Mouse (Mus musculus) kidney, embryonic 14.5 days (tissue): ENCODE measurements at regions not wholly inside any gene's neighbourhood (a gene's known extent, or its start where the extent isn't known, plus 50 kb on each side); places are given as distances from the start of the nearest gene placed in this dataset.

Experiments used
- ATAC-seq: fragments of 200-750 bp; cut with Nextera tagmentation; 2 replicates; pipeline ENCODE4 v1.8.0; 2017; ENCODE audit warnings: moderate number of reproducible peaks, mild to moderate bottlenecking, moderate TSS enrichment, moderate library complexity; ENCODE audit not compliant: low FRiP score, low TSS enrichment
- H3K27ac ChIP-seq: fragments of 300-500 bp; sonication (generic); 2 replicates; pipeline ENCODE4 v1.5.1; 2014; ENCODE audit warnings: low read depth, mild to moderate bottlenecking, low read length, moderate library complexity, mixed read lengths
- H3K27me3 ChIP-seq: fragments of 300-500 bp; sonication (generic); 2 replicates; pipeline ENCODE4 v1.6.1; 2014; ENCODE audit warnings: mild to moderate bottlenecking, low read length; ENCODE audit not compliant: control insufficient read depth, insufficient read depth
- H3K36me3 ChIP-seq: fragments of 300-500 bp; sonication (generic); 2 replicates; pipeline ENCODE4 v1.6.1; 2014; ENCODE audit warnings: low read length, mixed read lengths; ENCODE audit not compliant: control insufficient read depth, insufficient read depth
- H3K4me1 ChIP-seq: fragments of 300-500 bp; sonication (generic); 2 replicates; pipeline ENCODE4 v1.6.1; 2014; ENCODE audit warnings: low read length, mixed read lengths; ENCODE audit not compliant: control insufficient read depth, insufficient read depth
- H3K4me2 ChIP-seq: fragments of 300-500 bp; sonication (generic); replicated peaks from 2 replicates; pipeline ENCODE4 v1.6.1; 2014; ENCODE audit warnings: low read depth, mild to moderate bottlenecking, low read length
- H3K4me3 ChIP-seq: fragments of 300-500 bp; sonication (generic); 2 replicates; pipeline ENCODE4 v1.5.1; 2014; ENCODE audit warnings: mild to moderate bottlenecking, low read length
- H3K9ac ChIP-seq: fragments of 300-500 bp; sonication (generic); 2 replicates; pipeline ENCODE4 v1.6.1; 2014; ENCODE audit warnings: low read depth, mild to moderate bottlenecking, low read length, moderate library complexity
- H3K9me3 ChIP-seq: fragments of 300-500 bp; sonication (generic); 2 replicates; pipeline ENCODE4 v1.6.1; 2016; ENCODE audit warnings: low read length; ENCODE audit not compliant: control insufficient read depth
- WGBS: fragments of 180-500 bp; shearing (Covaris S2); extraction: QIAGEN DNeasy Blood & Tissue Kit; methylation state at CpG from one replicate; pipeline ENCODE4 v1.1.7; 2014; 5-methylcytosine and 5-hydroxymethylcytosine counted together

DNA sequence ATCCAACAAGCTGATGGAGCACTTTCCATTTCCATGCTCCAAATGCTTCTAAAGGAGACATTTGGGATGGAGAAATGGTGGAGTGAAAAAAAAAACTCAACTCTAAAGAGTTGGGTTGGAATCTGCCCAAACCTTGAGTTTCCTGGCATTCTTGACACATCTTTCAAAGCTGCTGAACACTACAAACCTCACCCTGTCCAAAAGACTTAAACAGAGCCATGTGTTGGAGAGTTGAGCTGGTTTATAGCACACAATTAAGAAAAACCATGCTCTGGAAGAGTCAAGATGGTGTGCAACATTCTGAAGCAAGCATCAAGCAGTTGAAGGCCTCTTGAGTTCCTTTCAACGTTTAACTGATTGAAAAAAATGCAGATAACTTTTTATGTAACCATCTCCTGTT is 525.7 kb upstream of the Gulo start:
- WGBS = 52% methylated on average over 1 of the region's 1 CpGs
- no peak for ATAC-seq

DNA sequence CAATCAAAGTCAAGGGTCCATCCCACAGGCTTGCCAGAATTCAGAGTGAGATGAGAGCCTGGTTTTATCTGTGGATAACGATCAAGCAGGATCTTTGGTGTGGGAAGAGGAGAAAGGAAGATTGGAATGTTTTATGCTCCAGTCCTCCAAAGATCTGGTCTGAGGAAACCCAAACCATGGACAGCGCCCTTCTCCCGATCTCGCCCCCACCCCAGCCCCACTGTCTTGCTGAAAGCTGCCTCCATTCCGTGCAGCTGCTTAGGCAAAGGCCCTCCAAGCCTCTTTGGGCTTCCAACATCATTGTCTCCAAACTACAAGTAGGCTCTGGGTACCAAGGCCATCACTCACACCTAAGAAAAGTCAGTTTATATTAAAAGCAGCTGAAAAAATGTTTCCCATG is 519.1 kb upstream of the Gulo start:
- Histone ChIP-seq H3K4me2 (no peak overlapping the region), H3K4me1 (no peaks in the 10 kb centered on the region), H3K4me3 (no peak overlapping the region), H3K27me3 (no peaks in the 10 kb centered on the region), H3K9ac (no peak overlapping the region), H3K36me3 (no peaks in the 10 kb centered on the region), H3K9me3 (no peaks in the 10 kb centered on the region), H3K27ac (no peak overlapping the region)
- no peak for ATAC-seq
- 26% methylated on average over 5 of the region's 5 CpGs for WGBS

More for the DNA sequence above, 525.7 kb upstream of the Gulo start:
- no peak overlapping the region for H3K9ac ChIP-seq
- no peaks in the 10 kb centered on the region for H3K4me1 ChIP-seq
- no peak overlapping the region for H3K27ac ChIP-seq
- no peak overlapping the region for H3K4me3 ChIP-seq
- H3K27me3 ChIP-seq = no peaks in the 10 kb centered on the region
- H3K36me3 ChIP-seq = no peaks in the 10 kb centered on the region
- H3K9me3 ChIP-seq = no peaks in the 10 kb centered on the region
- no peak overlapping the region for H3K4me2 ChIP-seq

DNA sequence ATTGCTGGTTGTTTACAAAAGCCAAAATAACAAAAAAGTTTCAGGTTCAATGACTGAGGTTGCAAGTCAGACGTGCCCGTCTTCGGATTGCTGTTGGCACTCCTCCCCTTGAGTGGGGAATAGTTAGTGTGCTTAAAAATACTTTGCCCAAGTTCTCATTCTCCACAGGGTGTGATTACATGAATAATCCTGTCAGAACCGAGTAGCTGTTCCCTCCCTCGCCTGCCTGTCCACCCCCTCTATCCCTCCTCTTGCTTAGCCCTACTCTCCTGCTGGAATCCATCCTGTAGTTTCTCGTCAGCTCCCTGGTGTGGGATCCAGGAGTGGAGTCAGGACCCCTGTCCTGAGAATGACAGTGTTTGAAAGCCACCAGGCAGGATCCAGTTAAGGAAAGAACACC is 518.1 kb upstream of the Gulo start:
- Histone ChIP-seq H3K27me3 (no peaks in the 10 kb centered on the region), H3K9ac (no peak overlapping the region), H3K4me1 (no peaks in the 10 kb centered on the region), H3K27ac (no peak overlapping the region), H3K4me3 (no peak overlapping the region), H3K9me3 (no peaks in the 10 kb centered on the region), H3K36me3 (no peaks in the 10 kb centered on the region), H3K4me2 (no peak overlapping the region)
- no peak for ATAC-seq
- 55% methylated on average over 6 of the region's 6 CpGs for WGBS

DNA sequence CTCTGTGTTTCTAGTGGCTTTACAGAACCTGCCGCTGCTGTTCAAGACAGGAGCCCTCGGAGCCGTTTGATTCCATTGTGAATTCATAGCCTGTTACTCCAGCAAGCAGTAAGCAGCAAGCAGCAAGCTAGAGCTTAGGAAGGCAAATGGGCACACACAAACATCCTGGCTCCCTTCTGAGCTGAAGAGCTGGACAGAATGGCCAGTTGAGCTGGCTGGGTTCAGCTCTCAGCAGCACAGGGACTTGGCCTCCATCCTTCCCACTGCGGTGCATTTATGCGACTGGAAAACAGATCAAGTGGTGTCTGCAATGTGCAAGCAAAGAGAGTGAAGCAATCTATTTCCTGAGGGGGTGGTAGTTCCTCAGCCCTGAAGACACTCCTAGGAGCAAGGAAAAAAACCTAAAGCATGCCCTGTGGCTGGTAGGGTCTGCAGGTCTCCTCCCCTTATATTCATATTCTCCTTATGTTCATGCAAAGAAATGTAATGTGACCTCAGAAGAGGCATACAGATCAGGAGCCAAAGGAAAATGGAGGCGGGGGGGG is 513.9 kb upstream of the Gulo start:
- Histone ChIP-seq H3K9me3 (no peaks in the 10 kb centered on the region), H3K36me3 (no peaks in the 10 kb centered on the region), H3K27ac (no peak overlapping the region), H3K4me1 (no peaks in the 10 kb centered on the region), H3K4me2 (no peak overlapping the region), H3K27me3 (no peaks in the 10 kb centered on the region), H3K4me3 (no peak overlapping the region), H3K9ac (no peak overlapping the region)
- WGBS = 82% methylated on average over 6 of the region's 6 CpGs
- ATAC-seq = no peak

DNA sequence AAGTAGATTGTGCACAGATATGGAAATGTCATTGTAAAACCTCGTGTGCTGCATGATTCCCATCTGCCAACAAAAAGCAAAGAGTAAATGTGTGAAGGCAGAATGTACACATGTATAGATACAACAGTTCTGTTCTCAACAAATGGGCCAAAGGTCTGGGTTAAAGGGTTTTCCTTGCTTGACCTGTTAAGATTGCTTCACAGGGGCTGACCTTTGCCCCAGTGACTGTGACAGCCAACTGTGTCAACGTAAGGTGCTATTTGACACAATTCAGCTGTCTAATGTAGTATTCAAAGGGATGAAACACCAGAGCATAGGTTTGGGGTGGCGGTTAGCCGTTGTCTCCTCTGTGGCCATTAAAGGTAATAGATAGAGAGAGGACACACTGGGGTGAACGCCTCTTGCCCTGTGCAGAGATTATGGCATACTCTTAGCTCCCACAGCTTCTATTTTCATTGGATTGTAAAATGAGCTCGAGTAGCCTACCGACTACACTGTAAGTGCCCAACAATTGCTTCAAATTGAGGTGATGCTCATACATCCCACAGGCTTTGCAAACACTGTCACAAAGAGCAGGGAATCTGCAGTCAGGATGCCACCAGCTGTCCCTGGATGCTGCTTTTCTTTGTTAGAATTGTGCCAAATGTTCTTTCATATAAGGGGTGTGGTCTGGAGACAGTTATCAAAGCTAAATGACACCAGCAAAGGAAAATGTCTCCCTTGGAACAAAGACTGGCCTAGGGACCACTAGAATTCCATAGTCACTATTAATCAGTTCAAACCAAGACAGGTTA is 513.0 kb upstream of the Gulo start:
- no peak overlapping the region for H3K9ac ChIP-seq
- no peaks in the 10 kb centered on the region for H3K9me3 ChIP-seq
- WGBS = 28% methylated on average over 7 of the region's 7 CpGs
- no peak for ATAC-seq
- H3K36me3 ChIP-seq = no peaks in the 10 kb centered on the region
- no peaks in the 10 kb centered on the region for H3K4me1 ChIP-seq
- H3K4me3 ChIP-seq = no peak overlapping the region
- H3K27ac ChIP-seq = no peak overlapping the region
- no peaks in the 10 kb centered on the region for H3K27me3 ChIP-seq
- H3K4me2 ChIP-seq = no peak overlapping the region

DNA sequence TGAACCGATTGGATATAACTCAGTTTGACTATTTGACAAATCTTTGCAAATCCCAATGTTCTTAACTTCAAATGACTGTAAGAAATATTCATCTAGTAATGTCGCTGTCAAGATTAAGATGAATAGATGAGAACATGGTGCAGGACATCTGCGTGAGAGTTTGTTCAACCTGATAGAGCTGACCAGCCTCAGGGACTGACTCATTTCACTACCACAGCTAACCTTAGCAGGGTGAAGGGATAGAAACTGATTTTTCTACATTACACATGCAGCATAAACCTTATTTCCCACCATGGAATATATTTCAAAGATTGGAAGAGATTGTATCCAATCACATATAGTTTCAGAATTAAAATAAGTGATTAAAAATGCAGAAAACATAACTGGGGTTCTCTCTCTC is 507.8 kb upstream of the Gulo start:
- WGBS = 81% methylated on average over 3 of the region's 3 CpGs
- Histone ChIP-seq H3K9me3 (peaks cover 4% of the 10 kb centered on the region; the same call in 1 of the 2 replicates), H3K9ac (no peak overlapping the region), H3K4me2 (no peak overlapping the region), H3K27ac (no peak overlapping the region), H3K27me3 (no peaks in the 10 kb centered on the region), H3K4me1 (no peaks in the 10 kb centered on the region), H3K36me3 (no peaks in the 10 kb centered on the region), H3K4me3 (no peak overlapping the region)
- ATAC-seq = no peak

DNA sequence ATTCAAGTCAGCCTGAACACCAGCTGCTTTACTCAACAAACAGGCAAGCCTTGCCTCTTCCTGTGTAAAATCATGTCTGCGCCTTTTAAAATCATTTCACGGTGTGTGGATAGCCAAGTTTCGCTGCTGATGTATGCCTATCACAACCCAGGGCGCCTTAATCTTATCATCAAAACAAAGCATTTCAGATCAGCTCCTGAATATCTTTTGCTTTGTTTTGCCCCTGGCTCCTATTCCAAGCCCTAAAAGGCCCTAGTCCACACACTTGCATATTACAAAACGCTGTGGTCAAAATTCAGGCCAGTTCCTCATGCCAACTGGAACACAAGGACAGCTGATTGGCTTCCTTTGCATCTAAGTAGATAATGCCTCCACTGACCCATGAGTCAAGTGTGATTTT is 501.7 kb upstream of the Gulo start:
- Histone ChIP-seq H3K4me2 (no peak overlapping the region), H3K9me3 (peaks cover 4% of the 10 kb centered on the region; the same call in 1 of the 2 replicates), H3K9ac (no peak overlapping the region), H3K27ac (no peak overlapping the region), H3K27me3 (no peaks in the 10 kb centered on the region), H3K4me1 (no peaks in the 10 kb centered on the region), H3K4me3 (no peak overlapping the region), H3K36me3 (no peaks in the 10 kb centered on the region)
- WGBS = 90% methylated on average over 5 of the region's 5 CpGs
- ATAC-seq = no peak

DNA sequence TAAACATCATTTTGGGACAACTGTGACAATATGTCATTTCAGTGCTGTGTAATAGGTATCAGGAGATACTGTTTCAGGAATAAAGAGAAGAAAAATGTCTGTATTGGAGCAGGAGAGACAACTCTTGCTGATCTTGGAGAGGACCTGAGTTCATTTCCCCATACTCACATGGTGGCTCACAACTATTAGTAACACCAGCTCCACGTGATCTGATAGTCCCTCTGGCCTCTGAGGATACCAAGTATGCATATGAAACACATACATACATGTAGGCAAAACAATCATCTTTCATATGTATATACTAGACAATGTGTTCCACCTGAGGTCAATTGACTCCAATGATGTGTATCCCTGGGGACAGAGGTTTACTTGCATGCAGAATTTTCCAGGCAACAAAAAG is 501.2 kb upstream of the Gulo start:
- no peak overlapping the region for H3K9ac ChIP-seq
- H3K9me3 ChIP-seq = peaks cover 4% of the 10 kb centered on the region; the same call in 1 of the 2 replicates
- H3K36me3 ChIP-seq = no peaks in the 10 kb centered on the region
- WGBS = 52% methylated on average over 1 of the region's 1 CpGs
- H3K4me2 ChIP-seq = no peak overlapping the region
- no peak for ATAC-seq
- no peaks in the 10 kb centered on the region for H3K4me1 ChIP-seq
- H3K4me3 ChIP-seq = no peak overlapping the region
- H3K27ac ChIP-seq = no peak overlapping the region
- H3K27me3 ChIP-seq = no peaks in the 10 kb centered on the region

DNA sequence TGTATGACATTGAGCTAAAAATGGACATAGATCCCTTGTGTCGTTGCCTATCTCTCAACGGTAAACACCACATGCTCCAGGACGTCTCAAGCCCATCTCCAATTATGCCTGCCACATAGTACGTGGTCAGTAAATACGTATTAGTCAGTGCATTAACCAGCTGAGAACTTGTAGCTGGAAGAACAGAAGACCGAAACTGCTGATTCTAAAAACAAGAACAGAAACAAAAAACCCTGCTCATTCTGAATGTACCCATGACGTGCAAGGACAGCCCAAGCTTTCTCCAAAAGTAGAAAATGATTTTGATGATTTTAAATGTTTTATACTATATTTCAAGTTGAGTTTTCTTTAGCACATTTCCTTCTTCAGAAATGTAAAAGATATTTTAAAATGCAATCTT is 500.7 kb upstream of the Gulo start:
- no peak for ATAC-seq
- 90% methylated on average over 7 of the region's 7 CpGs for WGBS
- no peak overlapping the region for H3K4me2 ChIP-seq
- H3K9me3 ChIP-seq = peaks cover 4% of the 10 kb centered on the region; the same call in 1 of the 2 replicates
- H3K4me3 ChIP-seq = no peak overlapping the region
- H3K27me3 ChIP-seq = no peaks in the 10 kb centered on the region
- H3K9ac ChIP-seq = no peak overlapping the region
- no peaks in the 10 kb centered on the region for H3K4me1 ChIP-seq
- H3K27ac ChIP-seq = no peak overlapping the region
- H3K36me3 ChIP-seq = no peaks in the 10 kb centered on the region
